Mouse (Mus musculus) C2C12 (cell line): Measurements from ENCODE around the gene C1qtnf1. TPM values are rescaled to one million over a fixed set of nuclear protein-coding genes. Genes with fewer than 3 reads are reported as not detected.
A peak's percentile ranks its signal among the peaks of the same experiment; 100 is the strongest.

Source experiments
- H3K27me3 ChIP-seq: one replicate; pipeline ENCODE4 v1.6.1; 2011; ENCODE audit not compliant: control insufficient read depth, insufficient read depth, insufficient read length
- H3K36me3 ChIP-seq: one replicate; pipeline ENCODE4 v1.6.1; 2011; ENCODE audit not compliant: control insufficient read depth, insufficient read depth
- H3K4me3 ChIP-seq: one replicate; pipeline ENCODE4 v1.5.1; 2011; ENCODE audit warnings: mild to moderate bottlenecking, control low read depth; ENCODE audit not compliant: poor library complexity, insufficient read depth, severe bottlenecking
- H3K79me2 ChIP-seq: one replicate; pipeline ENCODE4 v1.6.1; 2011; ENCODE audit not compliant: control insufficient read depth, insufficient read depth
- H3K79me3 ChIP-seq: one replicate; pipeline ENCODE4 v1.6.1; 2011; ENCODE audit warnings: low read depth, control low read depth
- H3ac ChIP-seq: one replicate; pipeline ENCODE3; 2011; ENCODE audit warnings: low read depth; ENCODE audit not compliant: control insufficient read depth, insufficient read length
- CEBPB ChIP-seq: IDR thresholded peaks from one replicate; pipeline ENCODE4 v1.6.1; 2011; ENCODE audit warnings: low read depth, mild to moderate bottlenecking, control low read depth, moderate library complexity
- CTCF ChIP-seq: IDR thresholded peaks from one replicate; pipeline ENCODE4 v1.5.1; 2011; ENCODE audit not compliant: control insufficient read depth, insufficient read depth, insufficient read length
- FOSL1 ChIP-seq: IDR thresholded peaks from one replicate; pipeline ENCODE4 v1.8.0; 2011; ENCODE audit warnings: mild to moderate bottlenecking, low read length; ENCODE audit not compliant: poor library complexity, insufficient read depth, severe bottlenecking
- MAX ChIP-seq: IDR thresholded peaks from one replicate; pipeline ENCODE4 v1.6.1; 2011; ENCODE audit warnings: mild to moderate bottlenecking, control low read depth
- MYOD1 ChIP-seq: IDR thresholded peaks from one replicate; pipeline ENCODE4 v1.6.1; 2011; ENCODE audit warnings: low read depth; ENCODE audit not compliant: control insufficient read depth, insufficient read length
- MYOG ChIP-seq: IDR thresholded peaks from one replicate; pipeline ENCODE4 v1.6.1; 2011; ENCODE audit not compliant: control insufficient read depth, insufficient read length; ENCODE audit errors: extremely low read depth
- USF1 ChIP-seq: IDR thresholded peaks from one replicate; pipeline ENCODE4 v1.6.1; 2011; ENCODE audit warnings: low read depth, mild to moderate bottlenecking, control low read depth, moderate library complexity
- polyA plus RNA-seq: library from polyadenylated mRNA; unstranded; fragments of >200 nt; fragmentation: generic; extraction: Trizol; gene quantifications from one replicate; pipeline ENCODE4 v1.2.1, GENCODE M21; 2012; ENCODE audit warnings: missing spikeins

Gene C1qtnf1
- polyA plus RNA-seq, 1 experiment: 2.0 TPM

DNA sequence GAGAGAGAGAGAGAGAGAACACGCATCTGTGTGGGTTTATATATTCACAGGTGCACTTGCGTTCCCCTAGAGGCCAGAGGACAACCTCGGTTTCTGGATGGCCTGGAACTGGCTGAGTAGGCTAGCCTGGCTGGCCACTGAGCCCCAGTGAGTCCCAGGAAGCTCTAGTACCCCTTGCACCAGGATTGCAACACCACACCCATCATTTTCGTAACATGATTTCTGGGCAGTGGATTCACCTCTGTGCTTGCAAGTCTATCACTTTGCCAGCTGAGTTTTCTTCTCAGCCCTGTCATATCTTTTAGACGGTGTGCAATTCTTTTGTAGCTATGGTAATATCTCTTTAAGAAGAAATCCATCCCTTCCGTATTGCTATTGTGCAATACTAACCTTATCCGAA lies 7.7 kb upstream of the C1qtnf1 start:
- Histone ChIP-seq H3K36me3 (no peaks in the 10 kb centered on the region), H3ac (no peak overlapping the region), H3K27me3 (no peaks in the 10 kb centered on the region), H3K79me3 (peaks cover 11% of the 10 kb centered on the region), H3K4me3 (no peak overlapping the region), H3K79me2 (peaks cover 28% of the 10 kb centered on the region)
- TF ChIP-seq CTCF (no peak), USF1 (no peak), CEBPB (no peak), MYOD1 (no peak), FOSL1 (no peak), MAX (no peak), MYOG (no peak)

GRCm38 (mm10) chr11:118423266-118423971 lies 4.6 kb upstream of the C1qtnf1 start:
- Histone ChIP-seq H3K79me3 (peaks cover 3% of the 10 kb centered on the region), H3K79me2 (peaks cover 3% of the 10 kb centered on the region), H3ac (peak overlapping the region; percentile 18), H3K4me3 (no peak overlapping the region), H3K27me3 (no peaks in the 10 kb centered on the region), H3K36me3 (no peaks in the 10 kb centered on the region)
- no peak for TF ChIP-seq USF1
- TF ChIP-seq MAX: no peak
- TF ChIP-seq FOSL1: no peak
- TF ChIP-seq CEBPB: no peak
- no peak for TF ChIP-seq MYOG
- TF ChIP-seq CTCF: no peak
- TF ChIP-seq MYOD1: no peak

- H3K79me3 ChIP-seq: no peaks in the 10 kb centered on the region
- H3ac ChIP-seq: no peak overlapping the region
- H3K36me3 ChIP-seq: no peaks in the 10 kb centered on the region
- H3K79me2 ChIP-seq: no peaks in the 10 kb centered on the region
- H3K4me3 ChIP-seq: no peak overlapping the region
- TF ChIP-seq MYOD1 (peak; percentile 51), MAX (no peak), FOSL1 (no peak), USF1 (no peak)
- H3K27me3 ChIP-seq: no peaks in the 10 kb centered on the region
Observed at GRCm38 (mm10) chr11:118424621-118425335, 3.2 kb upstream of the C1qtnf1 start.

- Histone ChIP-seq H3K36me3 (no peaks in the 10 kb centered on the region), H3ac (no peak overlapping the region), H3K27me3 (no peaks in the 10 kb centered on the region), H3K4me3 (no peak overlapping the region), H3K79me3 (no peaks in the 10 kb centered on the region), H3K79me2 (no peaks in the 10 kb centered on the region)
- TF ChIP-seq MYOD1 (no peak), CTCF (no peak), MAX (no peak), USF1 (no peak), MYOG (no peak), CEBPB (no peak), FOSL1 (no peak)
Observed at GRCm38 (mm10) chr11:118426765-118427164, 1.2 kb upstream of the C1qtnf1 start.

DNA sequence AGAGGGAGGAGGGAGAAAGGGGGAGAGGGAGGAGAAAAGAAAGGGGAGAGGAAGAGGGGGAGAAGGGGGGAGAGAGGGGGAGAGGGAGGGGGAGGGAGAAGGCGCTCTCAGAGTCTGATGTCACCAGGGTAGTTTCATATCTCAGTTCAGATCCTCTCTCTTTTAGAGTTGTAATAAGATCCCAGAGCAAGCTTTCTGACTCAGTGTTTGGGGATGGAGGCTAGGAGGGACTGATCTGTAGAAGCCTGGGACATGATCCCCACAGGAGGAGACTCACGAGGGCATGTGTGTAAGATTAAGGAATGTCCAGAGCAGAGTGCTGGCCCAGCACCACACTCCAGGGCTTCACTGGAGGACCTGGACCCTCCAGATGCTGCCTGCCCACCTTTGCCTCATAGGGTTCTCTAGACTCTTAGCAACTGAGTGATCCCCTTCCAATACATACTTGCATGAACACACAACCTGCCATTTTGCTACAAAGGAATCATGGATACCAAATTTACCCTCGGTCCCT lies 680 bp upstream of the C1qtnf1 start:
- Histone ChIP-seq H3ac (no peak overlapping the region), H3K27me3 (no peaks in the 10 kb centered on the region), H3K79me2 (no peaks in the 10 kb centered on the region), H3K4me3 (no peak overlapping the region), H3K36me3 (no peaks in the 10 kb centered on the region), H3K79me3 (no peaks in the 10 kb centered on the region)
- no peak for TF ChIP-seq MYOG
- TF ChIP-seq CEBPB: no peak
- TF ChIP-seq MYOD1: no peak
- no peak for TF ChIP-seq FOSL1

- TF ChIP-seq MAX (no peak), CTCF (no peak), CEBPB (no peak), MYOG (no peak), MYOD1 (no peak), USF1 (no peak), FOSL1 (no peak)
- Histone ChIP-seq H3ac (no peak overlapping the region), H3K4me3 (no peak overlapping the region), H3K27me3 (no peaks in the 10 kb centered on the region), H3K79me2 (no peaks in the 10 kb centered on the region), H3K36me3 (no peaks in the 10 kb centered on the region), H3K79me3 (no peaks in the 10 kb centered on the region)
Observed at GRCm38 (mm10) chr11:118428460-118428868, 461 bp downstream of the C1qtnf1 start.
